Mouse (Mus musculus) liver, embryonic 14.5 days (tissue): ENCODE results near the gene Il18r1.

ENCODE experiments used
- CTCF ChIP-seq: IDR thresholded peaks from 2 replicates; pipeline ENCODE4 v1.5.1; 2016; ENCODE audit warnings: antibody characterized with exemption, low read depth, control low read depth
- EP300 ChIP-seq: IDR thresholded peaks from 2 replicates; pipeline ENCODE4 v1.6.1; 2016; ENCODE audit warnings: antibody characterized with exemption, low read depth

DNA sequence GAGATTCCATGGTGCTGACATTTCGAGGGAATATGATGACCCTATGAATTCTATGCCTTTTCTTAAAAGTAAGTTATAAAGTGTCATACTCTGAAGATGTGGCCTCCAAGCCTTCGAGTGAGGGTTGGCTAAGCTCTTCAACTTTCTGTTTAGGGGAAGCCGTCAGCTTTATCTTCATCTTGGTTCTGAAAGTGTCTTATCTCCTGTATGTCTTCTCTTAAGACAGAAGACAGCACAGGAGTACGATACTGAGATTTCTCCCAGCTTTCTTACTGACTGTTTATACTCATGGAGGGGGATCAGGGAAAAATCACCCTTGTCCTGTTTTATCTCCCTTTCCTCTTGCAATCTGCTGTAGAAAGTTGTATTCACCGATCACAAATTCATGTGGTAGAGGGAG is 9.0 kb downstream of the Il18r1 start:
- no peak for TF ChIP-seq CTCF
- TF ChIP-seq EP300: no peak
